Comparison of ENCODE assay signal across 13 mouse cellular contexts in genomic region chr4:135241669-135242068, GRCm38 (mm10). TPM values are rescaled to one million over a fixed set of nuclear protein-coding genes. Genes with fewer than 3 reads are reported as not detected.
A peak's percentile ranks its signal among the peaks of the same experiment; 100 is the strongest.
DNase-seq lines count a peak whose midpoint lies in the region; ATAC-seq and TF ChIP-seq lines count a peak whose summit lies in the region.
"Had no signal": no experiment of that assay in that cellular context is flagged by ENCODE, and none has a peak within 500 bp of the region (broad histone marks: within the 10 kb centered on the region; RNA-seq: fewer than 3 reads in every experiment).

No protein-coding gene starts in this region.

- H3K9ac ChIP-seq in limb, embryonic 12.5 days (replicated peaks): no peak overlapping the region

- WGBS in limb, embryonic 12.5 days: 43% methylated on average over 5 of the region's 5 CpGs
- WGBS in limb, embryonic 10.5 days: 48% methylated on average over 5 of the region's 5 CpGs

- no peak overlapping the region for H3K4me3 ChIP-seq in limb, embryonic 12.5 days (replicated peaks)
- no peak overlapping the region for H3K4me3 ChIP-seq in limb, embryonic 10.5 days
- H3K4me3 ChIP-seq in myocyte: no peak overlapping the region

- TF ChIP-seq POLR2A in myocyte (IDR thresholded peaks at IDR 0.05; ENCODE audit: insufficient read length, low read depth): no peak

- peaks cover 22% of the 10 kb centered on the region for H3K36me3 ChIP-seq in limb, embryonic 12.5 days
- H3K36me3 ChIP-seq in limb, embryonic 10.5 days: peaks cover 38% of the 10 kb centered on the region
- H3K36me3 ChIP-seq in myocyte (ENCODE audit: control insufficient read depth, insufficient read depth): peaks cover 20% of the 10 kb centered on the region

- H3K9me3 ChIP-seq in limb, embryonic 12.5 days: no peaks in the 10 kb centered on the region
- H3K9me3 ChIP-seq in limb, embryonic 10.5 days (replicated peaks): no peaks in the 10 kb centered on the region

- no peaks in the 10 kb centered on the region for H3K27me3 ChIP-seq in limb, embryonic 12.5 days
- H3K27me3 ChIP-seq in limb, embryonic 10.5 days (ENCODE audit: low read depth, poor library complexity, severe bottlenecking): no peaks in the 10 kb centered on the region
- H3K27me3 ChIP-seq in myocyte (ENCODE audit: control insufficient read depth, insufficient read depth, insufficient read length): no peaks in the 10 kb centered on the region

- H3ac ChIP-seq in myocyte (ENCODE audit: control insufficient read depth, insufficient read length): no peak overlapping the region

- H3K27ac ChIP-seq in limb, embryonic 12.5 days: peak overlapping the region; percentile 13
- H3K27ac ChIP-seq in limb, embryonic 10.5 days: no peak overlapping the region

- no peak for ATAC-seq in limb, embryonic 12.5 days (ENCODE audit: insufficient number of reproducible peaks, insufficient read depth, low FRiP score, low TSS enrichment, low read depth)
- ATAC-seq: activated CD4-positive, CD25-positive, alpha-beta regulatory T cell, adult 4 months; forebrain, embryonic 16.5 days had no signal

- peaks cover 100% of the 10 kb centered on the region for H3K79me2 ChIP-seq in myocyte (ENCODE audit: control insufficient read depth, insufficient read depth)

- peak; percentile 36 for DNase-seq in adrenal gland, postnatal 10 days
- no peak for DNase-seq in adrenal gland, postnatal 14 days
- DNase-seq in limb, embryonic 10.5 days (ENCODE audit: low spot score): no peak
- DNase-seq in kidney, postnatal 25 days: peak; percentile 40 to 76
- DNase-seq in ovary, postnatal 36 days (ENCODE audit: low spot score): no peak
- DNase-seq in layer of hippocampus, postnatal 10 days (ENCODE audit: low spot score in 2 of 2): no peak
- DNase-seq: cerebellum, adult 2 months; thymus, postnatal 4 days had no signal

- no peak overlapping the region for H3K4me2 ChIP-seq in limb, embryonic 12.5 days
- H3K4me2 ChIP-seq in myocyte (ENCODE audit: low read depth): no peak overlapping the region
- H3K4me2 ChIP-seq: midbrain, embryonic 11.5 days had no signal

- peaks cover 31% of the 10 kb centered on the region for H3K4me1 ChIP-seq in limb, embryonic 12.5 days (replicated peaks)
- H3K4me1 ChIP-seq in limb, embryonic 10.5 days: peaks cover 12% of the 10 kb centered on the region

TF ChIP-seq in myocyte, 11 proteins besides CTCF, POLR2A, EP300 and RAD21:
- TF ChIP-seq SRF (IDR thresholded peaks at IDR 0.05; ENCODE audit: control insufficient read depth, insufficient read length, low read depth): no peak
- peak; percentile 24 for TF ChIP-seq POLR2AphosphoS2 (IDR thresholded peaks at IDR 0.05; ENCODE audit: insufficient read length, low read depth)
- TF ChIP-seq MYOD1 (IDR thresholded peaks at IDR 0.05; ENCODE audit: control insufficient read depth in 1 of 3, insufficient read length in 2 of 3, low read depth in 2 of 3): no peak
- no peak for TF ChIP-seq MYOG (IDR thresholded peaks at IDR 0.05; ENCODE audit: control insufficient read depth in 1 of 3, insufficient read depth in 1 of 3, insufficient read length in 2 of 3, low read depth in 2 of 3)
- TF ChIP-seq REST (IDR thresholded peaks at IDR 0.05; ENCODE audit: insufficient read depth, insufficient read length): no peak

RNA-seq across cellular contexts. Expression of gene Clic4, which starts 30.9 kb away (rescaled TPM):
- total RNA-seq in adrenal gland, postnatal 10 days (2021): 100 to 1,000 TPM; 109 to 128 TPM
- 95.7 and 116 TPM in 2 replicates for total RNA-seq in adrenal gland, postnatal 14 days (2021)
- polyA plus RNA-seq in limb, embryonic 12.5 days (2016; fragmentation: Nextera tagmentation; extraction: Ambion mirVana): 191 and 199 TPM in 2 replicates
- 208 and 220 TPM in 2 replicates for polyA plus RNA-seq in limb, embryonic 10.5 days (2016; fragmentation: Nextera tagmentation; extraction: Ambion mirVana)
- 250 TPM for polyA plus RNA-seq in myocyte (2012; fragmentation: generic; extraction: Trizol)
- total RNA-seq in layer of hippocampus, postnatal 10 days (2021): 10 to 100 TPM; 31.0 to 31.6 TPM

Comparison
In these comparisons a context has a peak if more than half of its experiments do, and no peak if none do; other contexts are left out.
1. DNase-seq: peak in adrenal gland, postnatal 10 days (single experiment) and kidney, postnatal 25 days (2 of 2); none in adrenal gland, postnatal 14 days (single experiment), limb, embryonic 10.5 days (single experiment), ovary, postnatal 36 days (single experiment) and layer of hippocampus, postnatal 10 days (0 of 2).